Mouse (Mus musculus): Measurements from ENCODE around the gene Ppp1r12c. TPM values are rescaled to one million over a fixed set of nuclear protein-coding genes. Genes with fewer than 3 reads are reported as not detected.

The Ppp1r12c gene
- polyA plus RNA-seq (2014; fragmentation: Illumina TruSeq; extraction: RNeasy Lipid Tissue Mini Kit (QIAGEN cat#74804); ENCODE audit: low read depth, low replicate concordance) = 2.8 TPM

DNA sequence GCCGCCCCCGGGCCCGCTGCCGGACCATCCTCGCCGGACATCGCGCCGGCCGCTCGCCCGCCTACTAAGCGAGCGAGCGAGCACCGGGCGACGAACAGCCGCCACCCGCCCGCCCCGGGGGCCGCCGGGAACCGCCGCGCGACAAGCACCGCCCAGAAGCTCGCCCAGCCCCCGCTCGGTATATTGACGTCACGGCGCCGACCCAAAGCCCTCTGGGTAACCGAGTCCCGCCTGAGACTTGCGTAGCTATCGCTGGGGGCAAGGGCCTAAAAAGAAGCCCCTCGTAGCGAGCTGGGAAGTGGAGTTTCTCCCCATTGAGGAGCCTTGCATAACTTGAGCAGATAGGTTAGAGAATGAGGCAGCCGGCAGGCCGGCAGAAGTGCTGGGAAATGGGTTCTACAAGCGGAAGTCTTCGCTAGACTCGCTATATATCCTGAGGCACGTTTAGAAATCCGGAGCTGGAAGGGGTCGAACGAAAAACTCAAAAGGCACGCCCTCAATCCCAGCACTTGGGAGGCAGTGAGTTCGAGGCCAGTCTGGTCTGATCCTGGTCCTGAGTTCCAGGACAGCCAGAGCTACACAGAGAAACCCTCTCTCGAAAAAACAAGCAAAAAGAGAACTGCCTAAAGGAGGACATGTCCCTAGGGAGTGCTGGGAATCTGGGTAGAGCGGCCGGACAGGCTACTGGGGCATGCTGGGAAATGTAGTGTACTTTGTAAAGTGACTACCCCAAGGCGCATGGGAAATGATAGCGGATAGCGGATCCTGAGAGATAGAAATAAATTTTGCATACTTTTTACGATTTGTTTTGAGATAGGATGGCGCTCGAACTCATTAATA lies at the start of gene Ppp1r12c:
Gene Ppp1r12c (minus strand): TSS at position 123 of the 840 bp plus-strand sequence.

DNA sequence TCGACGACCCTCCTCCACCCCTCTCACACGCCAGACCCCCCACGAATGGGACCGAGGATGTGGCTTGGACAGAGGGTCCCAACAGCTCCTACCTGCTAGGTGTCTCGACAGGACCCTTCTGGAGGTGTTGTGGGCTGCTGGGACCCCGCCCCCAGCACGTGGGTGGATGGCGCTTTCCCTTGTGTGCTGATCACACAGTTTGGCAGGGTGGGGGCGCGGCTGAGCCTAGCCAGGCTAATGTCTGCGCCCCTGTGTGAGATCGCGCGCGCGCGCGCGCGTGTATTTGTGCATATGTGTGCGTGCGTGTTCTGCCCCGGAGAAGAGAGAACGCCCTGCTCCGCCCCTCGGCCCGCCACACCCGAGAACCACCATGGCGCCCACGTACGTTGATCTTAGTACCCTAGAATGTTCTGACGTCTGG lies 45.8 kb upstream of the Ppp1r12c start, which contains the start of gene Syt5:
Gene Syt5 (minus strand): TSS at position 321 of the 421 bp plus-strand sequence.

DNA sequence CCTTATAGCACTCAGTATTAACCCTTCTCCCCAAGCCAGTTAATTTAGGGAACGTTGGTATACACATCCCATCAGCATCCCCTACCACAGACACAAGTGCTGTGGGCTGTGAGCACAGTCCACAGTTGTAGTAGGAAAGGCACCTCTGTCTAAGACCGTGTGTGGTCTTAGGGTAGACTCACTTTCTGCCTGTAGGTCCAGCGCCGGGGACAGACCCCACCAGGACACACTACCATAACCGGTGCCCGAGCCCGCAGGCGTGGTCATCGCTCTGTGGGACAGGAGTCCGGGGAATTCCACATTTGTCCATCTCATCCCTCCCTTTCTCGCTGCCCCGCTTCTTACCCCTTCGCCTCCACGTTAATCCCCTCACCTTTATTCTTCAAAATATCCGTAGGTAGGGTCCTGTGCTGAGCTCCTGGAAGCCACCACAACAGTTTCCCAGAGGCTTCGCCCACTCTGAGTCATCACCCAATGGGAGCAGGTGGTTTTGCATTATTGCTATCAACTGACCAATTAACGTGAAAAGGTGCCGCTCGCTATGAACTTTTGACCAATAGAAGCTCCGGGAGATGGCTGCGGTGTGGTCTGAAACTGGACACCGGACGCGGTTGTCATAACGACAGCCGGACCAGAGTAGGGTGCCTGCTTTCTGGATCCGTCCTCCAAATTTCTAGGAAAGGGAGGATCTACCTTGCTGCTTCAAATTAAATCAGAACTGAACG lies 30.7 kb upstream of the Ppp1r12c start, which contains the start of gene Dnaaf3:
Gene Dnaaf3 (minus strand): TSS at position 449 of the 725 bp plus-strand sequence.

DNA sequence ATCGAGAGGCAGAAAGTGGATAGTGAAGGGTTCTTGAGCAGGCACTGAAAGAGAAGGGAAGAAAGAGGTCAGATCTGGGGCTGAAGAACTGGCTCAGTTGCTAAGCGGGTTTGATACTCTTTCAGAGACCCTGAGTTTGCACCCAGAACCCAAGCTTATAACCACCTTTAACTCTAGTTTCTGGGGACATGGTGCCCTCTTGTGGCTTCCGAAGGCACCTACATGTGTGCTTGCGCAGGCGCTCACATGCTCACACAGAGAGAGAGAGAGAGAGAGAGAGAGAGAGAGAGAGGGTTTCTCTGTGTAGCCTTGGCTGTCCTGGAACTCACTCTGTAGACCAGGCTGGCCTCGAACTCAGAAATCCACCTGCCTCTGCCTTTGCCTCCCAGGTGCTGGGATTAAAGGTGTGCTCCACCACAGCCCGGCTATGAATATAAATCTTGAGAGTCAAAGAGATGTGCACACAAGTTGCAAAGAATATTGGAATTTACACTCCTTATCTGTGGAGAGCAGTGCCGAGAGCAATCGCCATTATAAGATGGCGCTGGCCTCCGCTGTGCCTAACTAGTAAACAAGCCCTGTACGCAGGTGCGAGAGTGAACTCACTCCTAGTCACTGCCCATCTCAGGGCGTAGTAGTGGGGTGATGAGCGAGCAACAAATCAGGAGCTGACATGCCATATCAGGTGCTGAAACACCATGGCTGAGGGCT lies 22.9 kb upstream of the Ppp1r12c start, which contains the start of gene Tnni3:
Gene Tnni3 (minus strand): TSS at position 18 of the 711 bp plus-strand sequence.

DNA sequence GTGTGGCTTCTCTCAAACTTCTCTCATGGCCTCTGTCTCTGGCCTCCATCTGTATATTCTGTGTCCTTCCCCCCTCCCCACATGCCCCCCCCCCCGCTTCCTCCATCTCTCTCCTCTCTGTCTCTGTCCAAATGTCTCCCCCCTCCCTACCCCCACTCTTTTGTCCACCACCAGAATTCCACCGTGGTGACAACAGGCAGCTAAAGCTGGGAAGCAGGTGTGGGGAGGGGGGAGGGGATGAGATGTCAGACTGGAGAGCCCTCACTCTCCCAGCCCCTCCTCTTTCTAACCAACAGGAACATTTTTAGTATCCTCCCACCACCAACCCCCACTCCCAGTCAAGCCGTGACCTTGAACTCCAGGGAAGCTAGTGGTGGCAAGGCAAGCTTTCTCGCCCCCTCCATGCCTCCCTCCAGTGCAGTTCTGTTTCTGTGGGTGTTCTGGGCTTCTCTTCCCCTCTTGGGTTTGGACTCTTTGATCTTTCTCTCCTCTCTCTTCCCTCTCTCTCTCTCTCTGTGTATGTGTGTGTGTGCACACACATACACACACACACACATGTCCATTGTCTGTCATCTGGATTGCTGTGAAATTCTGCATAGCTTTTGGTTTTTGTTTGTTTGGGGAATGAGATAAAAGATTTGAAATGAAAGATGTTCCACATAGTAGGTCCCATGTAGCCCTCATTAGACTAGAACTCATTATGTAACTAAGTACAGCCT lies 15.0 kb upstream of the Ppp1r12c start, which contains the start of gene Tnnt1:
Gene Tnnt1 (minus strand): TSS at position 51 of the 719 bp plus-strand sequence.

DNA sequence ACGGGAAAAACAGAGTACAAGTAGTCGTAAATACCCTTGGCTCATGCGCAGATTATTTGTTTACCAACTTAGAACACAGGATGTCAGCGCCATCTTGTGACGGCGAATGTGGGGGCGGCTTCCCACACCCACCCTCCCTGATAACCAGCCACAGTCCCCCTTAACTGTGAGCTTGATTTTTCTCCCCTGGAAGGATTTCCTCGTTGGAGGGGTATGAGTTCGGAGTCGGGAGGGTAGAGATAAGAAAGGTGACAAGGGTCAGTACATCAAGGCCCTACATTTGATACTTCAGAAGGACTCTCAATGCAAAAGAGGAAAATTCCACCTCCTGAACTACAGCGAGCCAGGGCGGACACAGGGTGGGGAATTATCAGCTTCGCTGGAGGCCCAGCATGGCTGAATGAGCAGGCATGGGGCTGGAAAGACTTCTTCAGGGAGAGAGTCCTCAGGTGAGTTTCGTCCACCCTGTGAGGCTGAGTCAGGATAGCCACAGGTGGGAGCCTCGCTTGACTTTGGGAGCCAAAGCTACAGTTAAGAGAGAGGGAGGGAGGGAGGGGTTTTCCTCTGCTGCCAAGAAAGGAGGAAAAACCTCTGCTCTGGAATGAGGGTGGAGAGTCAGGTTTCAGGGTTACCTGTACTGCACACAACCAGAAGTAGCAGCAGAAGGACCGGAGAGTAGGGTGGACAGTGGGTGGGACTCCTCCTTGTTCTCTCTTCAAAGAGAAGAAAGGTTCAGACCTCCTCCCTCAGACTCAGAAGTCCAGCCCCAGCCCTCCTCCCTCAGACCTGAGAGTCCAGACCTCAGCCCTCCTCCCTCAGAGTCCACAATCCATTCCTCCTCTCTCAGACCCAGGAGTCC lies 40.7 kb downstream of the Ppp1r12c start, which contains the start of gene Eps8l1:
Gene Eps8l1 (plus strand): TSS at position 99 of the 859 bp plus-strand sequence.

DNA sequence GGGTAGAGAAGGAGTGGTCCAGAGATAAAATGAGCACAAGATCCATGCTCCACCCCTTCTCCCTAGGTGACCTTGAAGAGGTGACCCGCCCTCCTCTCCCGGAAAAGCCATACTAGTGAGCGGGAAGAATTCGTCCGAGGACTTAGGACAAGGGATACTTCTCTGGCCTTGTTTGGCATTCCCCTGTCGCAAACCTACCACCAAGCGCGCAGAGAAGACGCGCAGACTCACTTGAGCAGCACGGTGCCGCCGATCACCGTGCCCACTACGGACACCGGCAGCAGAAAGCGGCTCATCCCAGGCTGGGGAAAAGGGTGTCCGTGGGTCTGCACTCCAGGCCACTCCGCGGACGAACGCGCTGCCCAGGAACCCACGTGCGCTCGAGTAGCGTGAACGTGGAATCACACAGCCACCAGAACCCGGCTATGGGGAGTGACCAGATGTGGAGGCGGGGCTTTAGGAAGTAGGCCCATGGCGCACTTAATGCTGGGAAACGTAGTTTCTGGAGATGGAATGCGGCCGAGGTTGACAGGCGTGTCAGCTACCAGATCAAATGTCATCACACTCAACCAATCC lies 56.2 kb downstream of the Ppp1r12c start, which contains the start of gene Rdh13:
Gene Rdh13 (minus strand): TSS at position 434 of the 576 bp plus-strand sequence.

Other genes starting within 250 kb of the Ppp1r12c start
- gene Ncr1, start 164.0 kb downstream of the Ppp1r12c start, polyA plus RNA-seq (2014; fragmentation: Illumina TruSeq; extraction: RNeasy Lipid Tissue Mini Kit (QIAGEN cat#74804); ENCODE audit: low read depth, low replicate concordance) = not detected
- not detected for gene Gp6, start 103.9 kb downstream of the Ppp1r12c start, polyA plus RNA-seq (2014; fragmentation: Illumina TruSeq; extraction: RNeasy Lipid Tissue Mini Kit (QIAGEN cat#74804); ENCODE audit: low read depth, low replicate concordance)
- gene Rdh13, start 56.0 kb downstream of the Ppp1r12c start, polyA plus RNA-seq (2014; fragmentation: Illumina TruSeq; extraction: RNeasy Lipid Tissue Mini Kit (QIAGEN cat#74804); ENCODE audit: low read depth, low replicate concordance) = 9.4 TPM
- 1.1 TPM for gene Eps8l1, start 41.0 kb downstream of the Ppp1r12c start, polyA plus RNA-seq (2014; fragmentation: Illumina TruSeq; extraction: RNeasy Lipid Tissue Mini Kit (QIAGEN cat#74804); ENCODE audit: low read depth, low replicate concordance)
- gene Tnnt1, start 14.7 kb upstream of the Ppp1r12c start, polyA plus RNA-seq (2014; fragmentation: Illumina TruSeq; extraction: RNeasy Lipid Tissue Mini Kit (QIAGEN cat#74804); ENCODE audit: low read depth, low replicate concordance) = 0.85 TPM
- gene Tnni3, start 22.5 kb upstream of the Ppp1r12c start, polyA plus RNA-seq (2014; fragmentation: Illumina TruSeq; extraction: RNeasy Lipid Tissue Mini Kit (QIAGEN cat#74804); ENCODE audit: low read depth, low replicate concordance) = not detected
- not detected for gene Dnaaf3, start 30.8 kb upstream of the Ppp1r12c start, polyA plus RNA-seq (2014; fragmentation: Illumina TruSeq; extraction: RNeasy Lipid Tissue Mini Kit (QIAGEN cat#74804); ENCODE audit: low read depth, low replicate concordance)
- gene Syt5, start 45.9 kb upstream of the Ppp1r12c start, polyA plus RNA-seq (2014; fragmentation: Illumina TruSeq; extraction: RNeasy Lipid Tissue Mini Kit (QIAGEN cat#74804); ENCODE audit: low read depth, low replicate concordance) = not detected
- not detected for gene Ptprh, start 102.4 kb upstream of the Ppp1r12c start, polyA plus RNA-seq (2014; fragmentation: Illumina TruSeq; extraction: RNeasy Lipid Tissue Mini Kit (QIAGEN cat#74804); ENCODE audit: low read depth, low replicate concordance)
- 3.1 TPM for gene Tmem86b, start 129.7 kb upstream of the Ppp1r12c start, polyA plus RNA-seq (2014; fragmentation: Illumina TruSeq; extraction: RNeasy Lipid Tissue Mini Kit (QIAGEN cat#74804); ENCODE audit: low read depth, low replicate concordance)
- gene Ppp6r1, start 157.3 kb upstream of the Ppp1r12c start, polyA plus RNA-seq (2014; fragmentation: Illumina TruSeq; extraction: RNeasy Lipid Tissue Mini Kit (QIAGEN cat#74804); ENCODE audit: low read depth, low replicate concordance) = 11.6 TPM
- gene Hspbp1, start 183.4 kb upstream of the Ppp1r12c start, polyA plus RNA-seq (2014; fragmentation: Illumina TruSeq; extraction: RNeasy Lipid Tissue Mini Kit (QIAGEN cat#74804); ENCODE audit: low read depth, low replicate concordance) = not detected
- gene Brsk1, start 188.9 kb upstream of the Ppp1r12c start, polyA plus RNA-seq (2014; fragmentation: Illumina TruSeq; extraction: RNeasy Lipid Tissue Mini Kit (QIAGEN cat#74804); ENCODE audit: low read depth, low replicate concordance) = 0.24 TPM
- not detected for gene Tmem150b, start 223.6 kb upstream of the Ppp1r12c start, polyA plus RNA-seq (2014; fragmentation: Illumina TruSeq; extraction: RNeasy Lipid Tissue Mini Kit (QIAGEN cat#74804); ENCODE audit: low read depth, low replicate concordance)
- gene Kmt5c, start 238.4 kb upstream of the Ppp1r12c start, polyA plus RNA-seq (2014; fragmentation: Illumina TruSeq; extraction: RNeasy Lipid Tissue Mini Kit (QIAGEN cat#74804); ENCODE audit: low read depth, low replicate concordance) = 0.89 TPM

Data from kidney, adult 10 weeks (tissue).